Mouse (Mus musculus) cerebellum, adult 9-11 months (tissue): ENCODE results near the gene Itgb6.

Experiments
- DNase-seq: peaks from one replicate; pipeline ENCODE4 v3.0.0; 2022

Itgb6 gene

DNA sequence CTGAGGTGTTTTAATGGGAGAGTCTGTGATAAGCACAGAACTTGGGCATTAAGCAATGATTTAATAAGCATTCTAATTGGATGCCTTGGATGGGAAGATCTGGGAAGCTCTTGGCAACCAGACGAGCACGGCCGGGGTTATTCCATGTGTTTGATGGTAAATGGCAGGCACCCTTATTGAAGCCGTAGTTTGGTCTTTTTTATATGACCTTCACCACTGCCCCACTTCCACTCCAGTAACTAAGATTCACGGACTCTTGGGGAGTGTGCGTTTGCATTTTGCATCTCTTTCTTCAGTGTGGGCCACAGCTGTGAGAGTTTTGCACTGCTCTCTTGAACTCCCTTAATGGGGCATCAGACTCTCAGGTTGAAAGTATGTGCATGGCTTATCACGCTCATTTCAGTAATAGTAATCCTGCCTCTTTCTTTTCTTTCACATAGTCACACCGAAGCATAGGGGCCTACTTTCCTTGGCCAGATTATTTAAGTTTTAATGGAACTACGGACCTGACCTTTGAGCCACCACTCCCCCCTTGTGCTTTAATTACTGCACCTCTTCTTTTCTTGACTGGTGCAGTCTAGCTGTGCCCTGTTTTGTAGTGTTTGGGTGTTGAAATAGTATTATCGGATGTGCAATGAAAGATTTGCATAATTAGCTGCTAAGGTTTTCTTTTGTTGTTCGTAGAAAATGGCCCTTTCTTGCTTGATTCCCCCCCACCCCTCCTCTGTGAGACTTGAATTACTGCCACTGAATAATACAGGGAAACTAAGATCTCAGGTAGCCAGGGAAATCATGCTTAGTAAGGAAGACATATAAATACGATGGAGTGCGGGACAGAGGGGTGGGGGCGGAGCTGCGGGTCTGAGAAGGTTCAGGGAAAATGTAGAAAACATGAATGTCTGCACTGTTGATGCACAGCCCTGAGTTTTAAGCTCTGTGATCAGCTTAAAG lies 109.3 kb downstream of the Itgb6 start:
- no peak for DNase-seq

DNA sequence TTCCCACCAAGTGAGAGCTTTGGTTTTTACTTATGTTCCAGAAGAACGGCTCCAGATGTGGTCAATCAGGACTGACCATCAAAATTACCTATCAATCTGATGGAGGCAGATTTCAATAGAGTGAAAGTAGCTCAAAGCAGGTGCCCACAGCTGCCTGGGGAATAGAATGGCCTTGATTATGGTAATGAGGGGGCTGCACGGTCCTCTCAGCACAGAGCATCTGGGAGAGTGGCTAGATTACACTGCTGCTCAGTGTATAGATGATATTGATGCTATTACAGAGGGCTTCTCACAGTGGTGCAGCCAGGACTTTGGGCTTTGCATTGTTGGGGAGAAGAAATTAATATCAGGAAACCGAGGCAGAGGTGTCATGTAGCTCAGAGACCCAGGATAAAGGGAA lies 110.8 kb downstream of the Itgb6 start:
- DNase-seq: no peak

DNA sequence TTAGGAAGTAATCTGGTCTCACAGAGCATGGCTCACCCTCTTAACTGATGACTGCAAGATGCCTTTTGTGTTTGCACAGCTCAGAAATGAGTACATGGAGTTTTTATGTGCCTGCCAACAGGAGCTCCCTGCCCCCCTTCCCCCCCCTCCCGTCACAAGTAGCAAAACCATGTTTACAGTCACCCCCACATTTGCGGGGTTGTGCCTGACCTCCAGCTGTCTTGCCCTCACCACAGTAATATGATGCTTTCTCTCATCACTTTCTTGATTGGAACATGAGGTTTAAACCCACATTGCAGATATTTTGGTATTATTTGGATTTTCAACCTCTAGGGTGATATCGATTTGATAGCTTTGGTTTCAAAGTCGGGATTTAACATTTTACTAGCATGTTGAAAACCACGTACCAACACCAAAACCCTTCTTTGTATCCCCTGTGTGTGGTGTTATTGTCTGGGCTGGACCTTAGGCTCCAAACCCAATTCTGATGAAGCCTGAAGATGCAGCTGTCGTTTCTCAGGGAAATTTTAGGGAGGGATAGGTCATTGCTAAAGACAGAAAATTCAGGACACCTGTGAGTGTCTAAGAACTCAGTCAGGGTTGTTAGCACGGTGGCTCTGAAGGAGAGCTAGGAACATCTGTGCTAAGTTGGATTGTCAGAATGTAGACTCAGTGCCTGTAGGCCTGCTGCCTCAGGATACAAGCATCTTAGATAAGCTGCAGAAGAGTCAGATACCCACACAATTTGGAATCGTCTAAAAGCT lies 112.8 kb downstream of the Itgb6 start:
- no peak for DNase-seq

DNA sequence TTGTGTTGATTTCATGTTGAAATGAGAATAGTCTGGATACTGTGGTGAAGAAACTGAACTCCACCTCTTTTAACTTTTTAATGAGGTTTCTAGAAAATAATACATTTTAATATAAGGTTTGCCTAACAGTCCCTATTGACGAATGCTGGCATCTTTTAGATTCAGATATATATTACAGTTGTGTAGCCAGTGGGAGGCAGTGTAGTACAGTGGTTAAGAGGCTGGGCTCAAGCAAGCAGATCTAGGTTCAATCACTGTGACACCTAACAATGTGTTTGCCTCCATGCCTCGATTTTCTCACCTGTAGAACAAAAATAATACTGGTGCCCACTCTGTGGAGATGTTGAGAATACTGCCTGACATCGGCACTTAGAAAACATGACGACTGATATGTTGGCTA lies 114.5 kb downstream of the Itgb6 start:
- no peak for DNase-seq

DNA sequence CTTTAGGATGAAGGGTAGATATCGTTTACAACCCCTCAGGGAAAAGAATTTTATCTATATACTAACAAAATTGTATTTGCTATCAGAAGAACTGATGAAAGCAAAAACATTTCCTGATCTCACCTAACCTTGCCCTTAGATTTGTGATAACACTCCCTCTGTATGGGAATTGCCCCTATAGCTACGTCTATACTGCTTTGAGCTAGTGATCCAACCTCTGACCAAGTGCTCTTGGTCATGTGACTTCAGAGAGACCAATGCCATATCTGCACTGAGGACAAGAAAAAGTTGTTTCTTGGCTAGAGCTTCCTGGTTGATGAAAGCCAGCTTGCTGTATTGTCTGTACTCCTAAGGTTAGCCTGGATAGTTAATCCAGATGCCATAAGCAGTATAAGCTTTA lies 121.1 kb downstream of the Itgb6 start:
- DNase-seq: no peak

DNA sequence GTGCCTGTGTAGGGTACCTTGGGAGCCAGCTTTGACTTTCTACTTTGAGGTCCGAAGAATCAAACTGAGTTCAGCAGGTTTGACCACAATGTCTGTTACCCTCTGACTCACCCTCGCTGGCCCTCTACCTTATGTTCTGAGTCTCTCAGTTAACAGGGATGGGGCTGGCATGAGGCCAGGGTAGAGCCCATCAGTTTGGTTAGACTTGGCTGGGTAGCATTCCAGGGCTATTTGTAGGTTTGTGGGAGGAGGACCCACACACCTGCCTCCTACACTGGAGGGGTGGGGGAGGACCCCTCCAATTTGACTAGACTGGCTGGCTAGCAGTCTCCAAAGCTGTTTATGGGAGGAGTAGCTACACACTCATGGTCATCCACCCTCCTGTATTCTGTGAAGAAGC lies 121.6 kb downstream of the Itgb6 start:
- no peak for DNase-seq

DNA sequence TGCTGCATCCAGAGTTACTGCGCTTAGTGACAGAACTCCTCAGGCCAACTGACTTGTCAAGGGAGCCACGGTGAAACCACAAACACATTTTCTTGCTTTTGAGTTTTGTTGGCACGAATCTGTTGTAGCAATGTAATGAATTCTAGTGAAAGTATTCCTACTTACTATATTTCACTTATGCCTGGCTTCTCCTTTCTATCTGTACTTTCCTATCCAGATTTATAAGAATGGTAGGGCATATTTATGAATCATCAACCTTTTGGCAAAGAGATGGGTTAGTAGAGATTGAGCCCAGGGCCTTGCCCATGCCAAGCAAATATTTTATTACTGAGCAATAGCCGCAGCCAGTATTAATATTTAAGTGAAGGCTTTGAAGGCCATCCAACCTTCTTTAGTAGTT lies 139.0 kb downstream of the Itgb6 start:
- no peak for DNase-seq

DNA sequence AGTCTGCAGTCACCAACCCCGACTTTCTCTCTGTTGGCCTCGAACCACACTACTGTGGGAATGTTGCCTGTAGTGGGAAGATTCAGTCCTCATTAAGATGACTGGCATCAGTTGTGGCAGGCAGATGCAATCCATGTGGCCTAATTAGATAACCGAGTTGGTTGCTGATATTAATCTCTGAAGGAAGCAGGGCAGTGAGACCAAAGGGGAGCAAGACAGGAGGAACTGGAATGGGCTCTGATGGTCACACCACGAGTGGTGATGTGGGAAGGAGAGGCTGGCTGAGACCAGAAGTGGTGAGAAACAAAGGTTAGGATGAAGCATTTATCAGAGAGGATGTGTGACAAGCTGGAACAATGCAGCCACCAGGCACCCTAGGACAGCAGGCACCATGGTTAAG lies 167.9 kb downstream of the Itgb6 start:
- DNase-seq: no peak

DNA sequence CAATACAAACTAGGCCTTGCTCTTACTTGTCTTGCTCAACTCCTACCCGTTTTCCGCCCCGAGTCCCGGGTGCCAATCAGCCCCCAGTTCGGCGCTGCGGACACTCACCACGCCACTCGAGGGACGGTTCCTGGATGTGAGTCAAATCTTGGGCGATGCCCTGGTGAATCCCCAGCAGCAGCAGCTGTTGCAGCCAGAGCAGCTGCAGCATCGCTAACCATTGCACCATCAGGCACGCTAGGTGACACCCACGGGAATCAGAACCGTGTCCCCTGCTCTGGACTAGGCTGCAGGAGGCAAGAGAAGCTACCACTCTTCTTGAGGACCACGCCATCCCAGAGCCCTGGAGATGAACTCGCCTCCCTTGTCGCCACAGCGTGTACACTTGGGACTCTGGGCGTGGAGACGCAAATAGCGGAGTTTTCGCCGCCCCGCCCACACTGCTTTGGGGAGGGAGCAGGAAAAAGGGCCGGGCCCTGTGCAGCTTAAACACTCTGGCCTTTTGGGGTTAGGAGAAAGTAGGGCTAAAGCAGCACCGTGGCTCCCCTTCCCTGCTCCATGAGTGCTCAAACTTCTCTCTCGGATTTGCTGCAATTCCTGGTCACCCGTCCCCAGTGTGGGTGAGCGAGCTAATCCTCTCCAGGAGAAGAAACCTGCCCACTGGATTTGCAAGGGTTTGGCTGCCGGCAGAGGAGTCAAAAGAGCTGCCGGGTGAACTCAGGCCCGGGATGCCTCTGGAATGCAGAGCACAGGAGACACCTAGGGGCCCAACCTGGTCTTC lies 169.4 kb downstream of the Itgb6 start, which contains the start of gene Pla2r1:
TSS of gene Pla2r1 (minus strand) at position 407 of the 781 bp plus-strand sequence.
- peak; percentile 6 for DNase-seq

DNA sequence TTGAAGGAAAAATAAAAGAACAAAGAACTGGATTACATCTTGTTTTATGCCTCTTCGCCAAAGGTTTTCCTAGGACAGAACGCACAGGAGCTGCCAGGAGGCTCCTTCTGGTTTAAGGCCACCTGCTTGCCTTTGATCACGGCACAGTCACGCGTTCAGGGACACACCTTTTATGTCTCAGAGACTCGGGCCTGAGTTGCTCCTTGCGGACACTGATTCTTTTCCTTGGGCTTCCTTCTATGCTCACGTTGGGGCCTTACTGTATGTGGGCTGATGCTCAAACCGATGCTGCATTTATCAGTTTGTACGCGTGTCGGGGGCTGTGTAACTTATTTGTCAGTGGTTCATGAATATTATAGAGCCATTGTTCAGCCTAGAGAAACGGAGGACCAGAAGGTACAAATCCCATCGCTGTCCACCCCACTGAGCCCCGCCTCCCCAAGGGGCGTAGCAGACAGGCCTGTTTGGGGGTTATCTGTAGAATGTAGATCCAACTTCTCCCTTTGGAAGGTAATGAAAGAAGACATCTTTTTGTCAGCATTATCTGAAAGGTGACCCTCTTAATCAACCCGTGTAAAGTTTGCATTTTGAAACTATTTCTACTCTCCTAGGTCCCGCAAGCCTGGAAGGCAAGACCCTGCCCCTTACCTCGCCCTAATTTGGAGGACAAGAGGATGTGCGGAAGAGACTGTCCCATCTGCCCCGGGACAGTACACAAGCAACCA lies 170.1 kb downstream of the Itgb6 start:
- no peak for DNase-seq

DNA sequence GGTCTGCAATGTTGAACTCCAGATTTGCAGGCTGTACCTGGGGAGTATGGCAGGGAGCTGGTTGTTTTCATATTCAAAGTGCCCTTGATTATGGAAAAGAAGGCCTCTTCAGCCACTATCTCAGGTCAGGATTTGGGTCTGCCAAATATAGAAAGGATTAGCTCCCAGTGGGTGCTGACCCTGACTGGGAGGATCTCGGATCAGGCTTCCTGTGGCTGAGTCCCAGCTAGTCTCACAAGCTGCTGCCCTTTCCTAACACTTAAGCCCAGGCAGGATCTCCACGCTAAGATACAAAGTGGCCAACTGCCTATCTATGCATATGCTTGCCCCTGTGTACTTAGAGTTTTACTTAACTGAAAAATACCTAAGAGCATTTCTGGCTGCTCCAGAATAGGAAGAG lies 170.8 kb downstream of the Itgb6 start:
- peak; percentile 25 for DNase-seq

DNA sequence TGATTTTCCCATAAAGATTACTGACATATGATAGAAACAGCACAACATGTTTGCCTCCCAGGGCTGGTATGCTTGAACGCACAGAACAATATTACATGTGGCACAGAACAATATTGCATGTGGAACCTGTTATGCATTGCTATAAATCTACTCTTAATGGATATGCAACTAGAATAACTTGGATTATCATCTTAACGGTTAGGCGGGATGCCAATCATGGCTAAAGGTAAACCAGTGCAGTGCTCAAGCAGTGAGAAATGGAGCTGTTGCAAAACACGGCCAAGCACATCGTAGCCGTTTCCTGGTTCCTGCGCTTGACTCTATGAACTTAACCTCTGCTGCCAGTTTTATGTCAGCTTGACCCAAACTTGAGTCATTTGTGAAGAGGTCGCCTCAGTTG lies 171.9 kb downstream of the Itgb6 start:
- DNase-seq: no peak

DNA sequence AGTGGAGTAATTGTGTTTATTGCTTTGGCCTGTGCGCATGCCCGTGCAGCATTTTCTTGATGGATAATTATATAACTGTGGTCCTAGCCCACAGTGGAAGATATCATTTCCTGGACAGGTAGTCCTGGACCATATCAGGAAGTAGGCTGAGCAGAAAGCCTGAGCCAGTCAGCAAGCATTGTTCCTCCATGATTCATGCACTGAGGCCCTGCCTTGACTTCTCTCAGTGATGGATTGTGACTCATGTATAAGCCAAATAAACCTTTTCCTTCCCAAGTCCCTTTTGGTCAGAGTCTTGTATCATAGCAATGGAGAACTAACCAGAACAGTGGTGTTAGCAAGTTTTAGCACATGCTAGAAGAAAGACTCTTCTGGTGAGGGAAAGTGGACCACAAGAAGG lies 172.6 kb downstream of the Itgb6 start:
- DNase-seq: no peak
